Mouse (Mus musculus) sigmoid colon, adult 10 weeks (tissue): Measurements from ENCODE around the gene Krt39. TPM values are rescaled to one million over a fixed set of nuclear protein-coding genes. Genes with fewer than 3 reads are reported as not detected.

Experiments
- polyA plus RNA-seq: library from polyadenylated mRNA; stranded (reverse); fragments of 350-450 nt; fragmentation: Illumina TruSeq; extraction: RNeasy Lipid Tissue Mini Kit (QIAGEN cat#74804); gene quantifications from one replicate; pipeline ENCODE4 v1.2.3, GENCODE M21; 2014; ENCODE audit warnings: low read depth, low replicate concordance

Krt39 gene
- polyA plus RNA-seq = not detected

GRCm38 (mm10) chr11:99521288-99521860 lies at the start of gene Krt39:
Gene Krt39, minus strand, starts transcription at chr11:99521338.

DNA sequence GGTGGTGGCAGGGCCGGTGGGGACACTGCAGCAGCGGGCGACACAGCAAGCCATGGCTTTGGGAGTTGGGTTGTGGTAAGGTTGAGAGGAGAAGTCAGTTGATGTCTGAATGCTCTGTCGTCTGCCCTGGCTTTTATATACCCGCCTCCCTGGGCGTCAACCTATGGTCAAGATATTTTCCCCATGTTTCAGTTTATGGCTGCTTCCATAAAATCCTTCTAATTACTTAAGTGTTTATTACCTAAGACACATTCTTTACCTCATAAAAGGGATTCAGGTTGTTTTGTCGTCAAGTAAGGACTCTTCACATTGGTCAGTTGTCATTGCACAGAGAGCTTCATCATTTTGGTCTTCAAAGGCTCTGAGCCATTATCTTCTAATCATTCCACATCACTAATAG lies 45.4 kb upstream of the Krt39 start, which contains the start of gene Krtap3-1:
TSS of gene Krtap3-1 (minus strand) at position 101 of the 400 bp plus-strand sequence.

GRCm38 (mm10) chr11:99559366-99559765 lies 38.2 kb upstream of the Krt39 start, which contains the start of gene Gm11939:
Gene Gm11939, minus strand, starts transcription at chr11:99559466.

GRCm38 (mm10) chr11:99556753-99557152 lies 35.6 kb upstream of the Krt39 start, which contains the start of gene Krtap3-2:
Gene Krtap3-2, minus strand, starts transcription at chr11:99556853.

GRCm38 (mm10) chr11:99550765-99551164 lies 29.6 kb upstream of the Krt39 start, which contains the start of gene Krtap3-3:
Gene Krtap3-3, minus strand, starts transcription at chr11:99550865.

DNA sequence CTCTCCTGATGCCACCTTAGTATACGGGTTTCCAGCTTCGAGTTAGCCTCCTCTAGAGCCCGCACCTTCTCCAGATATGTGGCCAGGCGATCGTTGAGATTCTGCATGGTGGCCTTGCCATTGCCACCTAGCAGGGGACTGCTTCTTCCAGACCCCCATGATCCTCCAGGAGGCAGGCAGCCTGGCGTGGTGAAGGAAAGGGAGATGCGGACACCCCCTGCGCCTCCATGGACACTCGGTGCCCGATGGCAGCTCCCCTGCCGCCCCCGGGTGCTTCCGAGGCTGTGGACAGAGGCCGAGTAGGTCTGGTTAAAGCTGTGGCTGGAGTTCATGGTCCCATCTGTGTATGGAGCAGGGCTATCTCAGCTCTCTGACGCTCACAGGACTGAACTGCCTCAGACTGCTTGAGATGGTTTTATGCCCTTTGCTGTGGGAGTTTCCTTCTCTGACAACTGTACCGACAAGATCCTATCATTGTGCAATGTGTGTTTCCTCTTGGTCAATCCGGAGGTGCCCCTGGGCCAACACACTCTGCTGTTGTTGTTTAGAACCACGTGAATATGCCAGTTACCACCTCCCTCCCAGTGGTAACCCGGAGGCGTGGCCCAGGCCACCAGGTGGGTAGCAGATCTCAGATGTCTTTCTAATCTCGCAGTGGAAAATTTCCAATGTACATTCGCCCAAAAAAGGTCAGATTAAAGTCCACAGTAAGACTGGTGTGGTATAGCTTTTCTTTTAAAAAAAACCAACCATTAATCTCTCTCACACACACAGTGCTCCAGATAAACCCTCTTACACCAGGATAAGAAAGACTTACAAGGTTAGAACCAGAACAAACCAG lies 28.2 kb downstream of the Krt39 start, which contains the start of gene Krt23:
TSS of gene Krt23 (minus strand) at position 405 of the 841 bp plus-strand sequence.

Other genes starting within 250 kb of the Krt39 start
- not detected for gene Krt24, start 236.1 kb downstream of the Krt39 start, polyA plus RNA-seq
- not detected for gene Krt25, start 198.4 kb downstream of the Krt39 start, polyA plus RNA-seq
- not detected for gene Krt26, start 183.4 kb downstream of the Krt39 start, polyA plus RNA-seq
- not detected for gene Krt27, start 170.2 kb downstream of the Krt39 start, polyA plus RNA-seq
- not detected for gene Krt28, start 146.4 kb downstream of the Krt39 start, polyA plus RNA-seq
- 17.3 TPM for gene Krt10, start 132.0 kb downstream of the Krt39 start, polyA plus RNA-seq
- 0.47 TPM for gene Krt12, start 99.1 kb downstream of the Krt39 start, polyA plus RNA-seq
- gene Krt20, start 83.2 kb downstream of the Krt39 start, polyA plus RNA-seq = 486 TPM
- 3.1 TPM for gene Krt23, start 28.2 kb downstream of the Krt39 start, polyA plus RNA-seq
- not detected for gene Krt40, start 21.8 kb upstream of the Krt39 start, polyA plus RNA-seq
- not detected for gene Krtap3-3, start 29.5 kb upstream of the Krt39 start, polyA plus RNA-seq
- gene Krtap3-2, start 35.5 kb upstream of the Krt39 start, polyA plus RNA-seq = not detected
- not detected for gene Gm11939, start 38.1 kb upstream of the Krt39 start, polyA plus RNA-seq
- not detected for gene Krtap3-1, start 45.3 kb upstream of the Krt39 start, polyA plus RNA-seq
- not detected for gene Krtap1-5, start 59.7 kb upstream of the Krt39 start, polyA plus RNA-seq
- gene Krtap1-4, start 62.3 kb upstream of the Krt39 start, polyA plus RNA-seq = not detected
- not detected for gene Krtap1-3, start 70.0 kb upstream of the Krt39 start, polyA plus RNA-seq
- gene Krtap9-3, start 76.8 kb upstream of the Krt39 start, polyA plus RNA-seq = not detected
- gene Gm11938, start 82.0 kb upstream of the Krt39 start, polyA plus RNA-seq = not detected
- not detected for gene Gm11937, start 88.9 kb upstream of the Krt39 start, polyA plus RNA-seq
- not detected for gene Krtap2-4, start 93.5 kb upstream of the Krt39 start, polyA plus RNA-seq
- gene Gm11562, start 99.1 kb upstream of the Krt39 start, polyA plus RNA-seq = not detected
- not detected for gene Krtap4-1, start 106.9 kb upstream of the Krt39 start, polyA plus RNA-seq
- gene Krtap4-2, start 113.7 kb upstream of the Krt39 start, polyA plus RNA-seq = not detected
- gene Krtap4-7, start 122.8 kb upstream of the Krt39 start, polyA plus RNA-seq = not detected
- not detected for gene Gm11555, start 128.9 kb upstream of the Krt39 start, polyA plus RNA-seq
- not detected for gene Gm11563, start 137.6 kb upstream of the Krt39 start, polyA plus RNA-seq
- not detected for gene Krtap4-6, start 144.6 kb upstream of the Krt39 start, polyA plus RNA-seq
- not detected for gene Gm14190, start 169.4 kb upstream of the Krt39 start, polyA plus RNA-seq
- not detected for gene Gm14180, start 213.0 kb upstream of the Krt39 start, polyA plus RNA-seq